Comparison of ENCODE assay signal across 15 mouse cellular contexts in the genomic region with DNA sequence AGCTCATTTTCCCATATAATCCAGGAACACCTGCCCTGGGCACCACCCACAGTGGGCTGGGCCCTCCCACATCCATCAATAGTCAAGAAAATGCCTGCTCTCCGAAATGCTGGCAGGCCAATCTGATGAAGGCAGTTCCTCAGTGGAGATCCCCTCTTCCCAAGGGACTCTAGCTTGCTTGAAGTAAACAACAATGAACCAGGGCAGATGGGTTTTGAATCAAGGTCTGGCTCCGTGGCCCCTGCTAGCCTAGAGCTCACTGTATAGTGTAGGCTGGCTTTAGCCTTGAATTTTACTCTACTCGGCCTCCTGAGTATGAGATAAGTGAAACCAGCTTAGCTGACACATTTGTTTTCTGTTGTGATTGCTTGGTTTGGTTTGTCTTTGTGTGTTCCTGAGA. TPM values are rescaled to one million over a fixed set of nuclear protein-coding genes. Genes with fewer than 3 reads are reported as not detected.
"Had no signal": no experiment of that assay in that cellular context is flagged by ENCODE, and none has a peak within 500 bp of the region (broad histone marks: within the 10 kb centered on the region; RNA-seq: fewer than 3 reads in every experiment).

No protein-coding gene starts in this region.

- H3K4me1 ChIP-seq: intestine, embryonic 15.5 days; kidney, embryonic 15.5 days; lung, embryonic 15.5 days had no signal

- H3K36me3 ChIP-seq: intestine, embryonic 15.5 days; kidney, embryonic 15.5 days; limb, embryonic 10.5 days; liver, embryonic 12.5 days; lung, embryonic 15.5 days; midbrain, embryonic 12.5 days had no signal

- H3K4me3 ChIP-seq: intestine, embryonic 15.5 days; kidney, embryonic 15.5 days; limb, embryonic 10.5 days; liver, embryonic 12.5 days; lung, embryonic 15.5 days; megakaryocyte, embryonic 14.5 days; midbrain, embryonic 12.5 days had no signal

- ATAC-seq: liver, embryonic 12.5 days; midbrain, embryonic 16.5 days had no signal

- H3K27ac ChIP-seq: intestine, embryonic 15.5 days; kidney, embryonic 15.5 days; limb, embryonic 10.5 days; liver, embryonic 12.5 days; lung, embryonic 15.5 days; macrophage; midbrain, embryonic 12.5 days had no signal

- H3K9me3 ChIP-seq: intestine, embryonic 15.5 days; kidney, embryonic 15.5 days; limb, embryonic 10.5 days; liver, embryonic 12.5 days; lung, embryonic 15.5 days; megakaryocyte, embryonic 14.5 days; midbrain, embryonic 12.5 days had no signal

- H3K4me2 ChIP-seq: intestine, embryonic 15.5 days; kidney, embryonic 15.5 days; liver, embryonic 12.5 days; lung, embryonic 15.5 days; midbrain, embryonic 12.5 days had no signal

- DNase-seq: kidney, adult 2 months; kidney, postnatal 14 days; lung, postnatal 14 days; thymus, adult 18-20 months; thymus, postnatal 36 days had no signal

- H3K9ac ChIP-seq: intestine, embryonic 15.5 days; kidney, embryonic 15.5 days; liver, embryonic 12.5 days; lung, embryonic 15.5 days; midbrain, embryonic 12.5 days had no signal

- H3K27me3 ChIP-seq: intestine, embryonic 15.5 days; kidney, embryonic 15.5 days; liver, embryonic 12.5 days; lung, embryonic 15.5 days; megakaryocyte, embryonic 14.5 days had no signal

RNA-seq across cellular contexts. Expression of gene Fxyd4, which starts 45.1 kb away (rescaled TPM):
- polyA plus RNA-seq: large intestine, adult 2 months; macrophage had no signal
